In genomic region chr14:47857731-47858556, GRCm38 (mm10) we compare ENCODE assay signal across 17 mouse cellular contexts.
DNase-seq lines count a peak whose midpoint lies in the region; ATAC-seq and TF ChIP-seq lines count a peak whose summit lies in the region.
"Had no signal": no experiment of that assay in that cellular context is flagged by ENCODE, and none has a peak within 500 bp of the region (broad histone marks: within the 10 kb centered on the region; RNA-seq: fewer than 3 reads in every experiment).

No protein-coding gene starts in this region.

- peak; percentile 18 for DNase-seq in kidney, postnatal 14 days
- no peak for DNase-seq in kidney, adult 9 months
- peak; percentile 52 for DNase-seq in 416B (ENCODE audit: low read depth)
- peak; percentile 3 for DNase-seq in induced T-regulatory cell, adult 2 months (ENCODE audit: low read depth)
- DNase-seq in gastrocnemius, adult 2 months: no peak
- DNase-seq: adrenal gland, postnatal 14 days; cerebellum, adult 18-20 months; forebrain, postnatal 0 days; heart, adult 2 months; left cerebral cortex, postnatal 4 days; lung, postnatal 10 days had no signal

- no peak overlapping the region for H3K4me2 ChIP-seq in forebrain, embryonic 13.5 days
- H3K4me2 ChIP-seq: embryonic facial prominence, embryonic 13.5 days; heart, embryonic 15.5 days; stomach, embryonic 15.5 days had no signal

- no peak for TF ChIP-seq CTCF in ES-Bruce4 (IDR thresholded peaks at IDR 0.05; ENCODE audit: low read depth, low read length)
- no peak for TF ChIP-seq CTCF in gastrocnemius, adult 2 months (IDR thresholded peaks at IDR 0.05)

- 0 out of 2 replicates have a peak, but pooled peaks have one; percentile 39 for TF ChIP-seq EP300 in ES-Bruce4 (IDR thresholded peaks at IDR 0.05; ENCODE audit: insufficient read depth, low read depth, low read length)

- no peaks in the 10 kb centered on the region for H3K36me3 ChIP-seq in ES-Bruce4 (ENCODE audit: control insufficient read depth, insufficient read depth, low read length, poor library complexity, severe bottlenecking)
- no peaks in the 10 kb centered on the region for H3K36me3 ChIP-seq in forebrain, embryonic 13.5 days (ENCODE audit: poor library complexity, severe bottlenecking)
- H3K36me3 ChIP-seq: embryonic facial prominence, embryonic 13.5 days; heart, embryonic 15.5 days; stomach, embryonic 15.5 days had no signal

- peak overlapping the region; percentile 67 for H3K27ac ChIP-seq in ES-Bruce4 (ENCODE audit: insufficient read depth, low read length)
- no peak overlapping the region for H3K27ac ChIP-seq in forebrain, embryonic 13.5 days
- H3K27ac ChIP-seq in gastrocnemius, adult 2 months: no peak overlapping the region
- H3K27ac ChIP-seq: embryonic facial prominence, embryonic 13.5 days; heart, adult 2 months; heart, embryonic 15.5 days; liver, embryonic 14.5 days; stomach, embryonic 15.5 days had no signal

- H3K9ac ChIP-seq in ES-Bruce4 (ENCODE audit: low read depth, poor library complexity, severe bottlenecking): no peak overlapping the region
- no peak overlapping the region for H3K9ac ChIP-seq in forebrain, embryonic 13.5 days
- H3K9ac ChIP-seq: embryonic facial prominence, embryonic 13.5 days; forebrain, postnatal 0 days; heart, embryonic 15.5 days; liver, embryonic 14.5 days; stomach, embryonic 15.5 days had no signal

- H3K4me3 ChIP-seq in ES-Bruce4 (ENCODE audit: low read depth, low read length): no peak overlapping the region
- H3K4me3 ChIP-seq in forebrain, embryonic 13.5 days: no peak overlapping the region
- no peak overlapping the region for H3K4me3 ChIP-seq in gastrocnemius, adult 2 months
- H3K4me3 ChIP-seq: embryonic facial prominence, embryonic 13.5 days; heart, adult 2 months; heart, embryonic 15.5 days; stomach, embryonic 15.5 days had no signal

- 72% methylated on average over 16 of the region's 16 CpGs for WGBS in forebrain, embryonic 13.5 days

- no peak for TF ChIP-seq POLR2A in ES-Bruce4 (IDR thresholded peaks at IDR 0.05; ENCODE audit: insufficient read depth, low read length)

- no peak for ATAC-seq in forebrain, embryonic 13.5 days
- ATAC-seq: forebrain, postnatal 0 days had no signal

- H3K4me1 ChIP-seq in ES-Bruce4 (ENCODE audit: control insufficient read depth, insufficient read depth, low read length): no peaks in the 10 kb centered on the region
- H3K4me1 ChIP-seq in forebrain, embryonic 13.5 days: 0 out of 2 replicates have a peak, but pooled peaks cover under 1% of the 10 kb centered on the region
- H3K4me1 ChIP-seq: embryonic facial prominence, embryonic 13.5 days; heart, embryonic 15.5 days; stomach, embryonic 15.5 days had no signal

- H3K27me3 ChIP-seq in ES-Bruce4 (ENCODE audit: control insufficient read depth, insufficient read depth, low read length, poor library complexity, severe bottlenecking): no peaks in the 10 kb centered on the region
- no peaks in the 10 kb centered on the region for H3K27me3 ChIP-seq in forebrain, embryonic 13.5 days
- H3K27me3 ChIP-seq: embryonic facial prominence, embryonic 13.5 days; heart, embryonic 15.5 days; stomach, embryonic 15.5 days had no signal

- no peaks in the 10 kb centered on the region for H3K9me3 ChIP-seq in ES-Bruce4 (replicated peaks; ENCODE audit: control insufficient read depth, insufficient read depth, low read length, poor library complexity, severe bottlenecking)
- H3K9me3 ChIP-seq in forebrain, embryonic 13.5 days (replicated peaks): peaks cover 7% of the 10 kb centered on the region; the same call in 1 of the 2 replicates
- H3K9me3 ChIP-seq: embryonic facial prominence, embryonic 13.5 days; heart, embryonic 15.5 days; stomach, embryonic 15.5 days had no signal

- intact Hi-C loops in gastrocnemius, adult 2 months (cut with DNase I): no loop called here

Comparison
In these comparisons a context has a peak if more than half of its experiments do, and no peak if none do; other contexts are left out.
1. DNase-seq: peak in kidney, postnatal 14 days (single experiment), 416B (single experiment) and induced T-regulatory cell, adult 2 months (single experiment); none in kidney, adult 9 months (single experiment) and gastrocnemius, adult 2 months (single experiment).